ENCODE assay signal across 18 mouse cellular contexts in the genomic region with DNA sequence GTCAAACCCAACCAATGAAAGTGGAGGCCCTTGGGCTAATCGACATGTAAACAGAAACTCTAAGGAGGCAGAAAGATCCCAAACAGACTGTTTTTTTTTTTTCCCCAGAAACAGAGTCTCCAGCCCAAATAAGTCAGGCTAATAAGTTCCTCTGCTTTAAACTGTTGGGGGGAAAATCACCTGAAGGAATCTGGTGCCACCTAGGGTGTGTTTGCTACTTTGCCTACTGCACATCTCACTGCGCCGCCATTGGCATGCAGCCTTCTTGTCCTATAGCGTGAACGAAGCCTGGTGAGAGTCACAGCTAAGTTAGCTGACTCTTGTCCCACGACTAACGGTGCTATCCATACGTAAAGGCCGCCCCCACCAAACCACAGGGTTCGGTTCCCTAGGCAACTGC. TPM values are rescaled to one million over a fixed set of nuclear protein-coding genes. Genes with fewer than 3 reads are reported as not detected.
A peak's percentile ranks its signal among the peaks of the same experiment; 100 is the strongest.
DNase-seq lines count a peak whose midpoint lies in the region; ATAC-seq and TF ChIP-seq lines count a peak whose summit lies in the region.
"Had no signal": no experiment of that assay in that cellular context is flagged by ENCODE, and none has a peak within 500 bp of the region (broad histone marks: within the 10 kb centered on the region; RNA-seq: fewer than 3 reads in every experiment).

No protein-coding gene starts in this region.

- no peaks in the 10 kb centered on the region for H3K36me3 ChIP-seq in forebrain, postnatal 0 days (ENCODE audit: insufficient read depth)
- H3K36me3 ChIP-seq in forebrain, embryonic 15.5 days: no peaks in the 10 kb centered on the region
- H3K36me3 ChIP-seq: embryonic facial prominence, embryonic 13.5 days; hindbrain, embryonic 15.5 days; liver, embryonic 15.5 days; midbrain, embryonic 12.5 days; neural tube, embryonic 13.5 days had no signal

- no peaks in the 10 kb centered on the region for H3K9me3 ChIP-seq in forebrain, postnatal 0 days (ENCODE audit: low read length)
- no peaks in the 10 kb centered on the region for H3K9me3 ChIP-seq in forebrain, embryonic 15.5 days
- H3K9me3 ChIP-seq: embryonic facial prominence, embryonic 13.5 days; hindbrain, embryonic 15.5 days; liver, embryonic 15.5 days; midbrain, embryonic 12.5 days; neural tube, embryonic 13.5 days had no signal

- no peak overlapping the region for H3K4me2 ChIP-seq in forebrain, postnatal 0 days (ENCODE audit: low read depth)
- H3K4me2 ChIP-seq in forebrain, embryonic 15.5 days (replicated peaks): no peak overlapping the region
- H3K4me2 ChIP-seq: embryonic facial prominence, embryonic 13.5 days; hindbrain, embryonic 15.5 days; liver, embryonic 15.5 days; midbrain, embryonic 12.5 days; neural tube, embryonic 13.5 days had no signal

- DNase-seq in forebrain, postnatal 0 days: no peak
- DNase-seq in left cerebral cortex, adult 2 months (ENCODE audit: extremely low spot score in 1 of 2, low spot score in 2 of 2): no peak
- no peak for DNase-seq in left cerebral cortex, adult 8-10 months (ENCODE audit: low spot score in 2 of 2)
- peak; percentile 42 for DNase-seq in 3T3-L1 (ENCODE audit: low read depth, low spot score)
- peak; percentile 57 for DNase-seq in brain, adult 2 months (ENCODE audit: low read depth, low spot score)
- DNase-seq in adrenal gland, postnatal 36 days: no peak
- no peak for DNase-seq in cerebellum, adult 2 months
- DNase-seq: adrenal gland, adult 8-10 months; cerebellum, postnatal 36 days had no signal

- H3K27me3 ChIP-seq in forebrain, postnatal 0 days (ENCODE audit: insufficient read depth, low read length): peaks cover 17% of the 10 kb centered on the region; the same call in 1 of the 2 replicates
- peaks cover 14% of the 10 kb centered on the region for H3K27me3 ChIP-seq in forebrain, embryonic 15.5 days
- H3K27me3 ChIP-seq in cerebellum, adult 2 months (ENCODE audit: control insufficient read depth, insufficient read depth, low read length): peaks cover 2% of the 10 kb centered on the region; the same call in 1 of the 2 replicates

- WGBS in forebrain, postnatal 0 days: 80% methylated on average over 10 of the region's 10 CpGs
- 82% methylated on average over 10 of the region's 10 CpGs for WGBS in forebrain, embryonic 15.5 days
- WGBS in cerebellum, adult 2 months: 74% methylated on average over 10 of the region's 10 CpGs

- no peak overlapping the region for H3K27ac ChIP-seq in forebrain, postnatal 0 days (ENCODE audit: low read depth, low read length)
- no peak overlapping the region for H3K27ac ChIP-seq in forebrain, embryonic 15.5 days (replicated peaks)
- H3K27ac ChIP-seq in left cerebral cortex, adult 2 months: no peak overlapping the region
- no peak overlapping the region for H3K27ac ChIP-seq in cerebellum, adult 2 months (ENCODE audit: insufficient read depth, low read length)
- H3K27ac ChIP-seq: embryonic facial prominence, embryonic 13.5 days; hindbrain, embryonic 15.5 days; liver, embryonic 15.5 days; midbrain, embryonic 12.5 days; neural tube, embryonic 13.5 days had no signal

- peak; percentile 27; the same call in 1 of the 2 replicates for TF ChIP-seq CTCF in forebrain, postnatal 0 days (IDR thresholded peaks at IDR 0.05; ENCODE audit: low read depth)
- TF ChIP-seq CTCF in left cerebral cortex, adult 2 months (IDR thresholded peaks at IDR 0.05): peak; percentile 12
- TF ChIP-seq CTCF in cerebellum, adult 2 months (IDR thresholded peaks at IDR 0.05; ENCODE audit: borderline replicate concordance, insufficient read depth, low read depth, low read length): no peak

- intact Hi-C loops in left cerebral cortex, adult 2 months (cut with DNase I): no loop called here

- no peak for TF ChIP-seq POLR2A in cerebellum, adult 2 months (IDR thresholded peaks at IDR 0.05; ENCODE audit: borderline replicate concordance, insufficient read depth, low read length)

- no peak overlapping the region for H3K9ac ChIP-seq in forebrain, postnatal 0 days
- no peak overlapping the region for H3K9ac ChIP-seq in forebrain, embryonic 15.5 days (replicated peaks)
- H3K9ac ChIP-seq: embryonic facial prominence, embryonic 13.5 days; hindbrain, embryonic 15.5 days; liver, embryonic 15.5 days; midbrain, embryonic 12.5 days; neural tube, embryonic 13.5 days had no signal

- no peak overlapping the region for H3K4me3 ChIP-seq in forebrain, postnatal 0 days (ENCODE audit: low read depth, low read length)
- no peak overlapping the region for H3K4me3 ChIP-seq in forebrain, embryonic 15.5 days
- H3K4me3 ChIP-seq in left cerebral cortex, adult 2 months: no peak overlapping the region
- H3K4me3 ChIP-seq in cerebellum, adult 2 months (replicated peaks; ENCODE audit: insufficient read depth, low read depth, low read length): no peak overlapping the region
- H3K4me3 ChIP-seq: embryonic facial prominence, embryonic 13.5 days; hindbrain, embryonic 15.5 days; liver, embryonic 15.5 days; midbrain, embryonic 12.5 days; neural tube, embryonic 13.5 days had no signal

- no peak for ATAC-seq in forebrain, postnatal 0 days
- no peak for ATAC-seq in forebrain, embryonic 15.5 days (replicated peaks)

- H3K4me1 ChIP-seq in forebrain, postnatal 0 days (ENCODE audit: insufficient read depth): no peaks in the 10 kb centered on the region
- H3K4me1 ChIP-seq in forebrain, embryonic 15.5 days: peaks cover 9% of the 10 kb centered on the region
- H3K4me1 ChIP-seq in cerebellum, adult 2 months (ENCODE audit: control insufficient read depth, insufficient read depth, low read length): no peaks in the 10 kb centered on the region

RNA-seq across cellular contexts. Expression of gene Slc47a2, which starts 5.1 kb away (rescaled TPM):
- total RNA-seq in forebrain, postnatal 0 days (2014; rRNA removed): 0.08 TPM in 1 of 2 replicates, not detected in the other
- polyA plus RNA-seq in forebrain, postnatal 0 days (2015; fragmentation: Nextera tagmentation; extraction: Ambion mirVana): not detected in 2 replicates
- polyA plus RNA-seq in forebrain, embryonic 15.5 days (2015; fragmentation: Nextera tagmentation; extraction: Ambion mirVana): not detected in 2 replicates
- under 1 TPM in 1 of 2 experiments, not detected in 1; 0.14 TPM for total RNA-seq in left cerebral cortex, adult 2 months (2021)
- total RNA-seq in left cerebral cortex, adult 8-10 months (2022): under 1 TPM; 0.23 to 0.55 (median 0.27) TPM
- not detected for total RNA-seq in adrenal gland, postnatal 36 days (2021)
- polyA plus RNA-seq in cerebellum, adult 2 months (2012; rRNA removed): 0.07 and 0.11 TPM in 2 replicates
- total RNA-seq: adrenal gland, adult 8-10 months; gastrocnemius, adult 8-10 months had no signal
- polyA plus RNA-seq: embryonic facial prominence, embryonic 13.5 days; forebrain, embryonic 11.5 days; hindbrain, embryonic 15.5 days; midbrain, embryonic 12.5 days; neural tube, embryonic 13.5 days; spleen, adult 2 months had no signal

RNA-seq across cellular contexts. Expression of gene Slc47a1, which starts 40.6 kb away (rescaled TPM):
- total RNA-seq in forebrain, postnatal 0 days (2014; rRNA removed): 1.5 and 2.3 TPM in 2 replicates
- polyA plus RNA-seq in forebrain, postnatal 0 days (2015; fragmentation: Nextera tagmentation; extraction: Ambion mirVana): 0.75 and 1.3 TPM in 2 replicates
- polyA plus RNA-seq in forebrain, embryonic 15.5 days (2015; fragmentation: Nextera tagmentation; extraction: Ambion mirVana): 0.13 TPM in 1 of 2 replicates, not detected in the other
- 1 to 10 TPM; 1.4 to 2.3 TPM for total RNA-seq in left cerebral cortex, adult 2 months (2021)
- total RNA-seq in left cerebral cortex, adult 8-10 months (2022): 1 to 10 TPM; 1.6 to 3.3 (median 2.9) TPM
- 1 to 10 TPM in 1 of 2 experiments, under 1 TPM in 1; 0.56 to 1.8 TPM for total RNA-seq in adrenal gland, postnatal 36 days (2021)
- 1.00 and 2.7 TPM in 2 replicates for polyA plus RNA-seq in cerebellum, adult 2 months (2012; rRNA removed)
- polyA plus RNA-seq: midbrain, embryonic 12.5 days; neural tube, embryonic 13.5 days had no signal

Comparison
In these comparisons a context has a peak if more than half of its experiments do, and no peak if none do; other contexts are left out.
1. DNase-seq: peak in 3T3-L1 (single experiment) and brain, adult 2 months (single experiment); none in forebrain, postnatal 0 days (single experiment), left cerebral cortex, adult 2 months (0 of 2), left cerebral cortex, adult 8-10 months (0 of 2), adrenal gland, postnatal 36 days (0 of 2) and cerebellum, adult 2 months (0 of 2).